Mouse (Mus musculus) midbrain, embryonic 15.5 days (tissue): Measurements from ENCODE around the gene Pde4d. TPM values are rescaled to one million over a fixed set of nuclear protein-coding genes. Genes with fewer than 3 reads are reported as not detected.

ENCODE experiments used
- ATAC-seq: fragments of 200-750 bp; cut with Nextera tagmentation; replicated peaks from 2 replicates; pipeline ENCODE4 v1.8.0; 2017; ENCODE audit warnings: moderate TSS enrichment
- H3K27ac ChIP-seq: fragments of 300-500 bp; sonication (generic); 2 replicates; pipeline ENCODE4 v1.5.1; 2015; ENCODE audit warnings: mild to moderate bottlenecking, inconsistent platforms
- H3K27me3 ChIP-seq: fragments of 300-500 bp; sonication (generic); replicated peaks from 2 replicates; pipeline ENCODE4 v1.6.1; 2015; ENCODE audit warnings: inconsistent platforms
- H3K36me3 ChIP-seq: fragments of 300-500 bp; sonication (generic); replicated peaks from 2 replicates; pipeline ENCODE4 v1.6.1; 2015; ENCODE audit warnings: inconsistent platforms
- H3K4me1 ChIP-seq: fragments of 300-500 bp; sonication (generic); 2 replicates; pipeline ENCODE4 v1.6.1; 2015; ENCODE audit warnings: inconsistent platforms
- H3K4me2 ChIP-seq: fragments of 300-500 bp; sonication (generic); 2 replicates; pipeline ENCODE4 v1.6.1; 2015; ENCODE audit warnings: inconsistent platforms, mild to moderate bottlenecking, moderate library complexity
- H3K4me3 ChIP-seq: fragments of 300-500 bp; sonication (generic); 2 replicates; pipeline ENCODE4 v1.5.1; 2015; ENCODE audit warnings: mild to moderate bottlenecking, inconsistent platforms
- H3K9ac ChIP-seq: fragments of 300-500 bp; sonication (generic); 2 replicates; pipeline ENCODE4 v1.6.1; 2015; ENCODE audit warnings: mild to moderate bottlenecking, inconsistent platforms
- H3K9me3 ChIP-seq: fragments of 300-500 bp; sonication (generic); 2 replicates; pipeline ENCODE4 v1.6.1; 2016; ENCODE audit warnings: inconsistent platforms
- WGBS: fragments of 180-500 bp; shearing (Covaris S2); methylation state at CpG from one replicate; pipeline ENCODE4 v1.1.7; 2015; ENCODE audit warnings: mixed read lengths; 5-methylcytosine and 5-hydroxymethylcytosine counted together
- polyA plus RNA-seq: library from polyadenylated mRNA; unstranded; fragments of >200 nt; fragmentation: Nextera tagmentation; extraction: Ambion mirVana; gene quantifications from 2 replicates; pipeline ENCODE4 v1.2.1, GENCODE M21; 2015

Gene Pde4d
- polyA plus RNA-seq, 1 experiment from 2014 or later = 27.1 TPM

GRCm38 (mm10) chr13:109388626-109389220 lies 939.0 kb downstream of the Pde4d start:
- Histone ChIP-seq H3K9me3 (no peaks in the 10 kb centered on the region), H3K9ac (no peak overlapping the region), H3K4me1 (no peaks in the 10 kb centered on the region), H3K4me3 (no peak overlapping the region), H3K27me3 (no peaks in the 10 kb centered on the region), H3K4me2 (no peak overlapping the region), H3K27ac (no peak overlapping the region), H3K36me3 (no peaks in the 10 kb centered on the region)
- ATAC-seq = no peak
- WGBS = 82% methylated on average over 8 of the region's 8 CpGs

GRCm38 (mm10) chr13:109402396-109402795 lies 952.6 kb downstream of the Pde4d start:
- Histone ChIP-seq H3K4me3 (no peak overlapping the region), H3K9ac (no peak overlapping the region), H3K27me3 (no peaks in the 10 kb centered on the region), H3K27ac (no peak overlapping the region), H3K9me3 (no peaks in the 10 kb centered on the region), H3K4me2 (no peak overlapping the region), H3K4me1 (no peaks in the 10 kb centered on the region), H3K36me3 (no peaks in the 10 kb centered on the region)
- WGBS = 82% methylated on average over 4 of the region's 4 CpGs
- ATAC-seq = no peak

- WGBS = 51% methylated on average over 2 of the region's 2 CpGs
- Histone ChIP-seq H3K27ac (no peak overlapping the region), H3K4me2 (no peak overlapping the region), H3K27me3 (no peaks in the 10 kb centered on the region), H3K4me1 (no peaks in the 10 kb centered on the region), H3K36me3 (no peaks in the 10 kb centered on the region), H3K9ac (no peak overlapping the region), H3K9me3 (no peaks in the 10 kb centered on the region), H3K4me3 (no peak overlapping the region)
- no peak for ATAC-seq
Observed at GRCm38 (mm10) chr13:109402936-109403335, 953.2 kb downstream of the Pde4d start.

- no peak for ATAC-seq
- no peaks in the 10 kb centered on the region for H3K27me3 ChIP-seq
- no peak overlapping the region for H3K27ac ChIP-seq
- 90% methylated on average over 8 of the region's 8 CpGs for WGBS
- no peak overlapping the region for H3K4me3 ChIP-seq
- H3K9me3 ChIP-seq = no peaks in the 10 kb centered on the region
- no peak overlapping the region for H3K9ac ChIP-seq
- no peak overlapping the region for H3K4me2 ChIP-seq
- H3K36me3 ChIP-seq = no peaks in the 10 kb centered on the region
- no peaks in the 10 kb centered on the region for H3K4me1 ChIP-seq
Observed at GRCm38 (mm10) chr13:109406341-109406740, 956.6 kb downstream of the Pde4d start.

GRCm38 (mm10) chr13:109407371-109407770 lies 957.6 kb downstream of the Pde4d start:
- no peak overlapping the region for H3K27ac ChIP-seq
- ATAC-seq = no peak
- WGBS = 30% methylated on average over 3 of the region's 3 CpGs

GRCm38 (mm10) chr13:109420426-109420825 lies 970.7 kb downstream of the Pde4d start:
- H3K9ac ChIP-seq = no peak overlapping the region
- no peak overlapping the region for H3K4me2 ChIP-seq
- no peaks in the 10 kb centered on the region for H3K4me1 ChIP-seq
- H3K27ac ChIP-seq = no peak overlapping the region
- 62% methylated on average over 3 of the region's 3 CpGs for WGBS
- H3K27me3 ChIP-seq = no peaks in the 10 kb centered on the region
- 0 out of 2 replicates have a peak, but pooled peaks cover 4% of the 10 kb centered on the region for H3K9me3 ChIP-seq
- no peak overlapping the region for H3K4me3 ChIP-seq
- no peak for ATAC-seq
- H3K36me3 ChIP-seq = no peaks in the 10 kb centered on the region

More at GRCm38 (mm10) chr13:109407371-109407770, 957.6 kb downstream of the Pde4d start:
- Histone ChIP-seq H3K4me2 (no peak overlapping the region), H3K36me3 (no peaks in the 10 kb centered on the region), H3K4me1 (no peaks in the 10 kb centered on the region), H3K9ac (no peak overlapping the region), H3K4me3 (no peak overlapping the region), H3K9me3 (no peaks in the 10 kb centered on the region), H3K27me3 (no peaks in the 10 kb centered on the region)

GRCm38 (mm10) chr13:109424906-109425305 lies 975.2 kb downstream of the Pde4d start:
- H3K4me2 ChIP-seq = no peak overlapping the region

GRCm38 (mm10) chr13:109425548-109425947 lies 975.8 kb downstream of the Pde4d start:
- no peak overlapping the region for H3K27ac ChIP-seq
- H3K27me3 ChIP-seq = no peaks in the 10 kb centered on the region
- H3K4me3 ChIP-seq = no peak overlapping the region
- H3K4me1 ChIP-seq = no peaks in the 10 kb centered on the region
- 87% methylated on average over 13 of the region's 13 CpGs for WGBS
- H3K9me3 ChIP-seq = 0 out of 2 replicates have a peak, but pooled peaks cover 4% of the 10 kb centered on the region
- no peaks in the 10 kb centered on the region for H3K36me3 ChIP-seq
- no peak overlapping the region for H3K9ac ChIP-seq
- no peak for ATAC-seq
- no peak overlapping the region for H3K4me2 ChIP-seq

More at GRCm38 (mm10) chr13:109424906-109425305, 975.2 kb downstream of the Pde4d start:
- no peaks in the 10 kb centered on the region for H3K36me3 ChIP-seq
- no peaks in the 10 kb centered on the region for H3K4me1 ChIP-seq
- no peak overlapping the region for H3K27ac ChIP-seq
- no peak overlapping the region for H3K9ac ChIP-seq
- H3K9me3 ChIP-seq = 0 out of 2 replicates have a peak, but pooled peaks cover 4% of the 10 kb centered on the region
- no peak overlapping the region for H3K4me3 ChIP-seq
- H3K27me3 ChIP-seq = no peaks in the 10 kb centered on the region
- 77% methylated on average over 2 of the region's 2 CpGs for WGBS
- no peak for ATAC-seq

GRCm38 (mm10) chr13:109426058-109426457 lies 976.3 kb downstream of the Pde4d start:
- no peak overlapping the region for H3K27ac ChIP-seq
- no peak overlapping the region for H3K4me3 ChIP-seq
- H3K36me3 ChIP-seq = no peaks in the 10 kb centered on the region
- 89% methylated on average over 5 of the region's 5 CpGs for WGBS
- no peak overlapping the region for H3K9ac ChIP-seq
- no peak for ATAC-seq
- H3K27me3 ChIP-seq = no peaks in the 10 kb centered on the region
- 0 out of 2 replicates have a peak, but pooled peaks cover 4% of the 10 kb centered on the region for H3K9me3 ChIP-seq
- no peaks in the 10 kb centered on the region for H3K4me1 ChIP-seq
- H3K4me2 ChIP-seq = no peak overlapping the region

- 83% methylated on average over 7 of the region's 7 CpGs for WGBS
- ATAC-seq = no peak
- Histone ChIP-seq H3K27ac (no peak overlapping the region), H3K4me2 (no peak overlapping the region), H3K36me3 (no peaks in the 10 kb centered on the region), H3K27me3 (no peaks in the 10 kb centered on the region), H3K4me1 (no peaks in the 10 kb centered on the region), H3K9ac (no peak overlapping the region), H3K9me3 (no peaks in the 10 kb centered on the region), H3K4me3 (no peak overlapping the region)
Observed at GRCm38 (mm10) chr13:109427541-109427940, 977.8 kb downstream of the Pde4d start.

GRCm38 (mm10) chr13:109429544-109429943 lies 979.8 kb downstream of the Pde4d start:
- no peak for ATAC-seq

GRCm38 (mm10) chr13:109437231-109437776 lies 987.6 kb downstream of the Pde4d start:
- ATAC-seq = no peak
- Histone ChIP-seq H3K9me3 (no peaks in the 10 kb centered on the region), H3K27me3 (no peaks in the 10 kb centered on the region), H3K4me3 (no peak overlapping the region), H3K36me3 (no peaks in the 10 kb centered on the region), H3K9ac (no peak overlapping the region), H3K4me2 (no peak overlapping the region), H3K4me1 (peaks cover 7% of the 10 kb centered on the region), H3K27ac (no peak overlapping the region)
- WGBS = 60% methylated on average over 4 of the region's 4 CpGs

More at GRCm38 (mm10) chr13:109429544-109429943, 979.8 kb downstream of the Pde4d start:
- H3K36me3 ChIP-seq = no peaks in the 10 kb centered on the region
- no peaks in the 10 kb centered on the region for H3K4me1 ChIP-seq
- no peak overlapping the region for H3K4me2 ChIP-seq
- 100% methylated on average over 2 of the region's 2 CpGs for WGBS
- no peak overlapping the region for H3K4me3 ChIP-seq
- no peaks in the 10 kb centered on the region for H3K27me3 ChIP-seq
- H3K9ac ChIP-seq = no peak overlapping the region
- H3K27ac ChIP-seq = no peak overlapping the region
- H3K9me3 ChIP-seq = no peaks in the 10 kb centered on the region
